Mouse (Mus musculus) forebrain, embryonic 10.5 days (tissue): ENCODE measurements around the gene Adgrb2. TPM values are rescaled to one million over a fixed set of nuclear protein-coding genes. Genes with fewer than 3 reads are reported as not detected.
A peak's percentile ranks its signal among the peaks of the same experiment; 100 is the strongest.

Source experiments
- DNase-seq: peaks from one replicate; pipeline ENCODE4 v3.0.0-alpha.2; 2017; ENCODE audit warnings: low spot score; ENCODE audit errors: extremely low spot score
- H3K27ac ChIP-seq: fragments of 300-500 bp; sonication (generic); 2 replicates; pipeline ENCODE4 v1.5.1; 2016; ENCODE audit warnings: mild to moderate bottlenecking
- H3K27me3 ChIP-seq: fragments of 300-500 bp; sonication (generic); 2 replicates; pipeline ENCODE4 v1.6.1; 2016; ENCODE audit warnings: mild to moderate bottlenecking; ENCODE audit not compliant: poor library complexity, severe bottlenecking
- H3K36me3 ChIP-seq: fragments of 300-500 bp; sonication (generic); replicated peaks from 2 replicates; pipeline ENCODE4 v1.6.1; 2016; ENCODE audit warnings: mild to moderate bottlenecking, moderate library complexity
- H3K4me1 ChIP-seq: fragments of 300-500 bp; sonication (generic); 2 replicates; pipeline ENCODE4 v1.6.1; 2016
- H3K4me3 ChIP-seq: fragments of 300-500 bp; sonication (generic); 2 replicates; pipeline ENCODE4 v1.5.1; 2016; ENCODE audit warnings: mild to moderate bottlenecking, moderate library complexity
- H3K9me3 ChIP-seq: fragments of 300-500 bp; sonication (generic); 2 replicates; pipeline ENCODE4 v1.6.1; 2016; ENCODE audit warnings: mild to moderate bottlenecking, moderate library complexity
- WGBS: fragments of 180-500 bp; shearing (Covaris S2); methylation state at CpG from one replicate; pipeline ENCODE4 v1.1.7; 2016; 5-methylcytosine and 5-hydroxymethylcytosine counted together
- polyA plus RNA-seq: library from polyadenylated mRNA; unstranded; fragments of >200 nt; fragmentation: Nextera tagmentation; extraction: Ambion mirVana; gene quantifications from 2 replicates; pipeline ENCODE4 v1.2.1, GENCODE M21; 2016

Gene Adgrb2
- polyA plus RNA-seq, 1 experiment from 2014 or later, result 1.4 TPM

DNA sequence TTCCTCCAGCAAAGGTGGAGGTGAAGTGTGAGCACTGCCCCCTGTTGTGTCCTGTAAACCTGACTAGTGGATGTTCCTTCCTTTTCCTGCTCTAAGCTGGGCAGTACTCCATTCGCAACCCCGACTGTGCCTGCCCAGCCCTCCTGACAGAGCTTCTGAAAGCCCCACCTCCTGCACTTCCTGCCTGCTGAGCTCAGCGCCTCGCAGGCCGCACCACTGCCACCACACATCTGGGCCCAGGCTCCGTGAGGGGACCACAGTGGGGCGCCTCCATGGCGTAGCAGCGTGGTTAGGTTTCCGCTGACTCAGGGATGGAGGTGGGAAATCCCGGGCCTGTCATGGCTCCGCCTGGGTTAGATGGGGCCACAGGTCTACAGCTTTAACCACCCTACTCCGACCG, 60.9 kb downstream of the Adgrb2 start:
- Histone ChIP-seq H3K4me3 (no peak overlapping the region), H3K27me3 (peaks cover 67% of the 10 kb centered on the region), H3K9me3 (no peaks in the 10 kb centered on the region), H3K4me1 (peaks cover 48% of the 10 kb centered on the region), H3K27ac (peak overlapping the region; percentile 45; the same call in 1 of the 2 replicates), H3K36me3 (no peaks in the 10 kb centered on the region)
- 14% methylated on average over 14 of the region's 14 CpGs for WGBS
- no peak for DNase-seq

DNA sequence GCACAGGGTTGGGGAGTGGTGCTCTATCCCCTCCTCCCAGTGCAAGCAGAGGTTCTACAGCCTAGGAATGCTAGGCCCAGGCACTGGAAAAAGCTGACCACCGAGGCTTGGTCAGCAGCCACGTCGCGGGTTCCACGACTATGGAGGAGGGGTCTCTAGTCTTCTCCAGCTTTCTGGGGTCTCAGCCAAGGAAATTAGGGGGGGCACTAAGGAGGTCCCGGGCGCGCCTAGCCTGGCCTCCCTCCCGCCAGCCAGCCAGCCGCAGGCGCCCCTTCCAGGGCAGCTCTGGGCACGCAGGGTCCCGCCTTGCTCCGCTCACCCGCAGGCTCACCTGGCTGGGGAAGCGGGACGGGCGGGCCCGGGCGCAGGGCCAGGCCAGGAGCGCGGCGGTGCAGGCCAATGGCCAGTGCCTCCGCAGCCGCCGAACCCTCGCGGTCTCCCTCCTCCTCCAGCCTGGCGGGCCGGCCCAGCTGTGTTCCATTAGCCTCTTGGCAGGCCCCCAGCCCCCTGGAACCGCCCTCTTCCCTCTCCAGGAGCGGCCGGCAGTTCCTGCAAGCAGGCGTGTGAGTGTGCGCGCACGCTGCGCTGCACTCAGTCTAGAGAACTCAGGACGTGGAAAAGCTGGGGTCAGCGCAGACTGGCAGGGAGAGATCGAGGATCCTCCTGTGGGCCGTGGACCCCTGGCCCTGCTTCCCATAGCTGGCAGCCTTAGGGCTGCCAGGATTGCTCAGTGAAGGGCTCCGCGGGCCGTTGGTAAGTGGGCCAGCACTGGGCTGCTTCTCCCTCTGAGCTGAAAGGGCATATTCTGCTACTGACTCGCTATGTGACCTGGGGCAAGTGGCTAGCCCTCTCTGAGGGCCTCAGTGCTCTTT, 62.9 kb downstream of the Adgrb2 start, which contains the start of gene Col16a1:
TSS of gene Col16a1 (plus strand) at position 510 of the 872 bp plus-strand sequence.
- WGBS, result under 1% methylated on average over 46 of the region's 46 CpGs
- peak; percentile 74 for DNase-seq
- peak within 1 kb of the TSS; percentile 88 for H3K27ac ChIP-seq
- peak within 1 kb of the TSS; percentile 57 for H3K4me3 ChIP-seq
- peaks cover 48% of the 10 kb centered on the region for H3K4me1 ChIP-seq
- H3K27me3 ChIP-seq, result peaks cover 67% of the 10 kb centered on the region
- H3K36me3 ChIP-seq, result no peaks in the 10 kb centered on the region
- H3K9me3 ChIP-seq, result no peaks in the 10 kb centered on the region

- H3K27me3 ChIP-seq, result peaks cover 67% of the 10 kb centered on the region
- no peak for DNase-seq
- H3K4me1 ChIP-seq, result peaks cover 48% of the 10 kb centered on the region
- no peaks in the 10 kb centered on the region for H3K9me3 ChIP-seq
- WGBS, result 49% methylated on average over 4 of the region's 4 CpGs
- no peaks in the 10 kb centered on the region for H3K36me3 ChIP-seq
- H3K27ac ChIP-seq, result peak overlapping the region; percentile 88
- H3K4me3 ChIP-seq, result peak overlapping the region; percentile 57
Measured at GRCm38 (mm10) chr4:130048203-130048479, 63.5 kb downstream of the Adgrb2 start.

- H3K27ac ChIP-seq, result no peak overlapping the region
- H3K36me3 ChIP-seq, result no peaks in the 10 kb centered on the region
- DNase-seq, result no peak
- H3K27me3 ChIP-seq, result peaks cover 60% of the 10 kb centered on the region
- H3K4me3 ChIP-seq, result no peak overlapping the region
- WGBS, result 89% methylated on average over 8 of the region's 8 CpGs
- no peaks in the 10 kb centered on the region for H3K9me3 ChIP-seq
- peaks cover 50% of the 10 kb centered on the region for H3K4me1 ChIP-seq
Measured at GRCm38 (mm10) chr4:130050056-130050824, 65.6 kb downstream of the Adgrb2 start.

GRCm38 (mm10) chr4:130052283-130052682, 67.6 kb downstream of the Adgrb2 start:
- no peak for DNase-seq
- Histone ChIP-seq H3K4me3 (no peak overlapping the region), H3K4me1 (peaks cover 53% of the 10 kb centered on the region), H3K9me3 (no peaks in the 10 kb centered on the region), H3K27ac (no peak overlapping the region), H3K27me3 (peaks cover 39% of the 10 kb centered on the region), H3K36me3 (no peaks in the 10 kb centered on the region)
- WGBS, result 95% methylated on average over 3 of the region's 3 CpGs

GRCm38 (mm10) chr4:130053111-130053510, 68.4 kb downstream of the Adgrb2 start:
- Histone ChIP-seq H3K4me1 (peaks cover 45% of the 10 kb centered on the region), H3K27ac (no peak overlapping the region), H3K4me3 (no peak overlapping the region), H3K36me3 (no peaks in the 10 kb centered on the region), H3K9me3 (no peaks in the 10 kb centered on the region), H3K27me3 (peaks cover 31% of the 10 kb centered on the region)
- WGBS, result 95% methylated on average over 9 of the region's 9 CpGs
- no peak for DNase-seq

- no peak for DNase-seq
- WGBS, result 64% methylated on average over 1 of the region's 1 CpGs
- H3K4me1 ChIP-seq, result peaks cover 42% of the 10 kb centered on the region
- no peak overlapping the region for H3K4me3 ChIP-seq
- H3K36me3 ChIP-seq, result no peaks in the 10 kb centered on the region
- H3K9me3 ChIP-seq, result no peaks in the 10 kb centered on the region
- H3K27me3 ChIP-seq, result peaks cover 15% of the 10 kb centered on the region
- H3K27ac ChIP-seq, result 0 out of 2 replicates have a peak overlapping the region, but pooled peaks have one; percentile 20
Measured at GRCm38 (mm10) chr4:130054727-130055126, 70.1 kb downstream of the Adgrb2 start.

- Histone ChIP-seq H3K36me3 (no peaks in the 10 kb centered on the region), H3K27ac (peak overlapping the region; percentile 72), H3K4me3 (no peak overlapping the region), H3K27me3 (peaks cover 8% of the 10 kb centered on the region), H3K4me1 (peaks cover 43% of the 10 kb centered on the region), H3K9me3 (no peaks in the 10 kb centered on the region)
- no peak for DNase-seq
- WGBS, result 84% methylated on average over 14 of the region's 14 CpGs
Measured at GRCm38 (mm10) chr4:130055160-130056010, 70.7 kb downstream of the Adgrb2 start.

- WGBS, result 49% methylated on average over 3 of the region's 3 CpGs
- Histone ChIP-seq H3K36me3 (no peaks in the 10 kb centered on the region), H3K4me1 (peaks cover 48% of the 10 kb centered on the region), H3K27ac (peak overlapping the region; percentile 72), H3K27me3 (peaks cover 8% of the 10 kb centered on the region), H3K9me3 (no peaks in the 10 kb centered on the region), H3K4me3 (no peak overlapping the region)
- no peak for DNase-seq
Measured at GRCm38 (mm10) chr4:130056011-130056322, 71.3 kb downstream of the Adgrb2 start.

GRCm38 (mm10) chr4:130056471-130056870, 71.8 kb downstream of the Adgrb2 start:
- H3K36me3 ChIP-seq, result no peaks in the 10 kb centered on the region
- H3K4me1 ChIP-seq, result peaks cover 48% of the 10 kb centered on the region
- H3K27me3 ChIP-seq, result peaks cover 8% of the 10 kb centered on the region
- WGBS, result 49% methylated on average over 3 of the region's 3 CpGs
- no peak for DNase-seq
- no peaks in the 10 kb centered on the region for H3K9me3 ChIP-seq
- no peak overlapping the region for H3K4me3 ChIP-seq
- H3K27ac ChIP-seq, result peak overlapping the region; percentile 72

DNA sequence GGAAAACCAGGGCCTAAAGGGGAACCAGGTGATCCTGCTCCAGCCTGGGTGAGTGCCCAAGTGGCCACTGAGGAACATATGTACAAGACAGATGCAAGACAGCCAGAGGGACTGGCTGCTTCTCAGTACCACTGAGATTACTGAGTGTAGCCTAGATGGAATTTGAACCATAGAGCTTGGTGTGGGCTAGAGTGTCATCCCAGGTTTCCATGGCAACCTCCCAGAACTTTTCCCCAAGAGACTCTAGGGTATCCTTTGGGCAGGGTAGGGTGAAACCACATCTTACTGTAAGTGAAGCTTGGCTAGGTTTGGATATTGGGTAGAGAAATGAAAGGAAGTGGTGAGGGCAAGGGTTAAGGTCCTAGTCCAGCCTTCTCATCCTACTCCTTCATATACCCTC, 76.3 kb downstream of the Adgrb2 start:
- no peak overlapping the region for H3K27ac ChIP-seq
- peaks cover 32% of the 10 kb centered on the region for H3K4me1 ChIP-seq
- peaks cover 5% of the 10 kb centered on the region; the same call in 1 of the 2 replicates for H3K27me3 ChIP-seq
- no peaks in the 10 kb centered on the region for H3K36me3 ChIP-seq
- no peak for DNase-seq
- no peaks in the 10 kb centered on the region for H3K9me3 ChIP-seq
- H3K4me3 ChIP-seq, result no peak overlapping the region

GRCm38 (mm10) chr4:130063191-130063590, 78.5 kb downstream of the Adgrb2 start:
- no peak overlapping the region for H3K4me3 ChIP-seq
- H3K4me1 ChIP-seq, result peaks cover 27% of the 10 kb centered on the region
- H3K27ac ChIP-seq, result no peak overlapping the region
- H3K36me3 ChIP-seq, result no peaks in the 10 kb centered on the region
- WGBS, result 80% methylated on average over 7 of the region's 7 CpGs
- no peaks in the 10 kb centered on the region for H3K9me3 ChIP-seq
- peaks cover 5% of the 10 kb centered on the region; the same call in 1 of the 2 replicates for H3K27me3 ChIP-seq
- DNase-seq, result no peak
